Mouse (Mus musculus) cerebellum, adult 9-10 months (tissue): ENCODE measurements around the gene Smco4.
"Not testable (repeated sequence)": the region's sequence is repeated elsewhere in the genome, so short reads cannot be mapped to it uniquely, and the experiment has no call there.

Experiments
- DNase-seq: peaks from one replicate; pipeline ENCODE4 v3.0.0; 2022

The Smco4 gene

DNA sequence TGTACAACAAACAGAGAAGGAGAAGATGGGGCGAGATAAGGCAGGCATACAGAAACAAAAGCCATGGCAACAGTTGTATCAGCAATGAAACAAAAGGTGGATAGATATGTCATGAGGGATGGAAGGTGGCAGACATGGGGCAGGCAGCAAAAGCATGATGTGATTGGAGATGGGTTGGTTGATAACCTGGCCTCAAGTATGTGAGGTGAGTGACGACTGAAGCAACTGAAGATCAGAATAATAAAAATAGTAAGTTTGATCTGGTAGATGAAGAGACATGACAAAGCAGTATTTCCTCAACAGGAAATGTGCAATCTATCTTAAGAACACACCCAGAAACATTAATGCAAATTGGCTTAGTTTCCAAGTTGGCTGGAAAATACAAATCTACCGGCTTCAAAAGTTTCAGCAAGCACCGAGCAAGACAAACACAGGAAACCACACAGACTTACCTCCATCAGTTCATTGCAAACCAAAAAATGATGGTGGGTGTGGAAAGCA lies 57.3 kb downstream of the Smco4 start:
- DNase-seq = no peak

- DNase-seq = not testable (repeated sequence)
These were observed 57.8 kb downstream of the Smco4 start for GRCm38 (mm10) chr9:15551073-15551472.

- no peak for DNase-seq
These were observed 59.0 kb downstream of the Smco4 start for GRCm38 (mm10) chr9:15551933-15552851.

GRCm38 (mm10) chr9:15553322-15553721 lies 60.1 kb downstream of the Smco4 start:
- DNase-seq = no peak

GRCm38 (mm10) chr9:15560451-15560850 lies 67.2 kb downstream of the Smco4 start:
- DNase-seq = no peak

DNA sequence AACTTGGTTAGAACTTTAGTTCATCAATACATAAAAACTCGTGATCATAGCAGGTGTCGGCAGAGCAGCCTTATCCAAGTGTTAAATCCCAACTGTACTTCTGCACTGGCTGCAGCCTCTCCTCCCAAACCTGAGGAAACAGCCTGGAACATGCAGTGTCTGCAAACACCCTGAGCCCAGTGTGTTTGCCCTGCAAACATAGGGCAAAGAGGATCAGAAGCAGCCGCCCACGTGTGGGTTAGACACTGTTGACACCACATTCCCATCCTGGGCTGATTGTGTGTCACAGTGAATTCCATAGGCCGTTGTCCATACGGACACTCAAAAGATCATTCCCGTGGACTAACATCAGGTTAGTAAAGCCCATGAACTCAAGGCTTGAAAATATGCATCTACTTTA lies 69.1 kb downstream of the Smco4 start:
- no peak for DNase-seq

DNA sequence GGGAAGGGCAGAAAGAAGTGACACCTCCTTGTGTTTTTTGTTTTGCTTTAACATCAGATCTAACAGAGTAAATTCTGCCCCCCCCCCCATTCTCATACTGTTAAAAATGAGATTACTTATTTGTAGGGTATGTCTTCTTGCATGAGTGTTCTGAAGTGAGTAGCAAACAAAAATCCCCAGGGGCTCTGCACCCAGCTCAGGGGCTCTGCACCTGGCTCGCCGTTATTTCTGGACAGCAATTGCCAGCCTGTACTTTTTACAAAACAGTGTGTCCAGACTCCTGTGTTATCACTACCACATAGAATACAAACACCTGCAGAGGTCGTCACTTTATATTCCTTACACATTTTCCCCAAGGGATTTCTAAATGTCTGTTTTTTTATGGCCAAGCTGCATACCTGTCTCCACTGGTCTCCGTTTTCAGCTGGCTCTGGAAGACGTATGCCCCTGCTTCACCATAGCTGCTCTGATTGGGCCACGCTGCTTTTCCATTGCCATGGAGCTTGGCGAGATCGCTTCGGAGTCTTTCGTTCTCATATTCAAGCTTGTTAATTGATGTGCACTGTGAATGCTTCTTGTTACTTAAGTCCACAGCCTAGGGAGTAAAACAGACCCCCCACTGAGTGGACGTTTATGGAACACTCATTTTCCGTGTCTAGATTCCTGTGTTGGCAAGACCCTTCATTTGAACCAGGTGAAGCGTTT lies 81.7 kb downstream of the Smco4 start:
- DNase-seq = no peak

- DNase-seq = no peak
These were observed 85.2 kb downstream of the Smco4 start for GRCm38 (mm10) chr9:15578427-15578826.

DNA sequence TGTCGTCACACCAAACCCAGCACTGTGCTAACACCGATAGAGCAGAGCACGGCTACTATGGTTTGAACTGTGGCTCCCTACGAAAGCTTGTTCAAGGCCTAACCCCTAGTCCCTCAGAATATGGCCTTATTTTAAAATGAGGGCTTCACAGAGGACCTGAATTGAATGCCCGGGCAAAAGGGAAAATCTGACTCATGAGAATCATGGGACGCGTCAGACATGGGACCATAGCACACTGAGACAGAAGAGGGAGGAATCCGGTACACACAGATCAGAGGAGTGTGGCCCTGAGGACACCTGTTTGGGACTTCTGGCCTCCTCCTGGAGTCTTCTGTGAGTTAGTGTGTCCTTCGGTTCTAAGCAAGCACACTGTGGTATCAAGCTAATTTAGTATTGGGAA lies 85.7 kb downstream of the Smco4 start:
- DNase-seq = no peak

DNA sequence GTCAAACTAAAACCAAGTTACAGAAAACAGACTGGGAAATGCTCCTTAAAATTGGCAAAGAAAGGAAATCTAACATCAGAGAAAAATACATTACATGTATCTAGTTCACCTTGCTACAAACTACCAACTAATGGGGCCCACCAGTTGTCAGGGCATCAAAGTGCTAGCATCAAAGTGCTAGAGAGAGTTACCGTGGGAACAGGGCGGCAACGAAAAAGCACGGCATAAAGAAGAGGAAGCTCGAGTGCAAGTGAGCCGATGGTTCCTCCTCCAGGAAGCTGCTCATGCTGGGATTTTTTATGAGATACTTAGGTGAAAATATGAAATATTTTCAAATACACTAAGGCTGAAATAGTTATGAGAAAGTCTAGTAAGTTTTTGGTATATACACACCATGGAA lies 86.9 kb downstream of the Smco4 start:
- no peak for DNase-seq

GRCm38 (mm10) chr9:15582026-15582425 lies 88.8 kb downstream of the Smco4 start:
- DNase-seq = no peak

DNA sequence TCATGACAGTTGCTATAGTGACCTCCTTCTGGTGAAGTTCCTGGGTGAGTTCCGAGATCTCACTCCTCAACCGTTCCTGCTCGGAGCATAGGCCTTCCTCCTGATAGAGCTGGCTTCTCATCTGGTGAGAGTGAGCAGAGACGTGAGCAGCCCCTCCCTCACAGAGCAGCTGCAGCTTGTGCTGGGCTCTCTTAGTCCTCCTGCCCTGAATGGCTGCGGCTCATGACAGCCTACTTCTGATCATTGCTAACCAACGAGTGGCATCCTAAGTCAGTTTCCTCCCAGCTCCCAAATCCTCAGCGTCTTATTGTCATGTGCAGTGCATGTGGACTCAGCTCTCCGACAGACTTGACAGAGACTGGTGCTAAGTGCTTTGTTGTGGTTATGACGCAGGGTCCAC lies 91.0 kb downstream of the Smco4 start:
- DNase-seq = no peak

- DNase-seq = no peak
These were observed 92.7 kb downstream of the Smco4 start for GRCm38 (mm10) chr9:15585956-15586355.

- DNase-seq = no peak
These were observed 94.1 kb downstream of the Smco4 start for GRCm38 (mm10) chr9:15587157-15587854.

GRCm38 (mm10) chr9:15594148-15594547 lies 100.9 kb downstream of the Smco4 start:
- DNase-seq = no peak
